Mouse (Mus musculus) lung, postnatal 14 days (tissue): ENCODE data around the gene 4930480E11Rik.
"Not testable (repeated sequence)": the region's sequence is repeated elsewhere in the genome, so short reads cannot be mapped to it uniquely, and the experiment has no call there.

ENCODE experiments used
- DNase-seq: peaks from one replicate; pipeline ENCODE4 v3.0.0; 2021

Gene 4930480E11Rik

GRCm38 (mm10) chrX:78369343-78369742, at the start of gene 4930480E11Rik:
Gene 4930480E11Rik, plus strand, starts transcription at chrX:78369643.
- no peak for DNase-seq

- DNase-seq = not testable (repeated sequence)
Observed at GRCm38 (mm10) chrX:78403346-78403745, 33.9 kb downstream of the 4930480E11Rik start.
